Mouse (Mus musculus) thymus, postnatal 4 days (tissue): ENCODE results near the gene Kdm4b.

Experiments used
- DNase-seq: peaks from one replicate; pipeline ENCODE4 v3.0.0; 2021

Kdm4b gene

DNA sequence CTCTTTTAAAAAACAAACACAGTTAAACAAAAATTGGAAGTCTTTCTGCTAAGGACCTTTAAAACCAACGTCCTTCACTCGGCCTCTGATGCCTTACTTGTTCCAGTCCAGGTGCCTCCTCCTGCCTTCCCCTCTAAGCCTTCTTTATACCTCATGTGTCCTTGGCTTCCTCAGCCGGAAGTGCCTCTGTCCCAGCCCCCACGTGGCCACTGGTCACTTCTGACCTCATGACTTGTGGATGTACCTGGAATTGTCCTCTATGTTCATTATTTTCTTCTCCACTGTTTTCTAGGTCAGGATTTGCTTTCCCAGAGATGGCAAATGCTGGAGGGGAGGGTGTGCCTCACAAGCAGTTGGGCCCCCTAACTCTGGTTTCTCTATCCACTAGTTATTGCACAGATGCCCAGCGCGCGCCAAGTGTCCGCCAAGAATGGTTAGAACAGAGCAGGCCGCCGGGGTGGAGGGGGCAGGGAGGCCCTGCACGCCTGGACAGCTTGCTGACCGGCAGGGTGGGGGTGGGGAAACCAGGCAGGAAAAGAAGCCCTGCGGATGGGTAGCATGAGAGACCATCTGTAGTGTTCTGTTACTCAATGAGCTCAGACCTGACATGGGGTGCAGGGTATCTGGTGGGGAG lies 23.4 kb upstream of the Kdm4b start:
- DNase-seq, result peak; percentile 47

DNA sequence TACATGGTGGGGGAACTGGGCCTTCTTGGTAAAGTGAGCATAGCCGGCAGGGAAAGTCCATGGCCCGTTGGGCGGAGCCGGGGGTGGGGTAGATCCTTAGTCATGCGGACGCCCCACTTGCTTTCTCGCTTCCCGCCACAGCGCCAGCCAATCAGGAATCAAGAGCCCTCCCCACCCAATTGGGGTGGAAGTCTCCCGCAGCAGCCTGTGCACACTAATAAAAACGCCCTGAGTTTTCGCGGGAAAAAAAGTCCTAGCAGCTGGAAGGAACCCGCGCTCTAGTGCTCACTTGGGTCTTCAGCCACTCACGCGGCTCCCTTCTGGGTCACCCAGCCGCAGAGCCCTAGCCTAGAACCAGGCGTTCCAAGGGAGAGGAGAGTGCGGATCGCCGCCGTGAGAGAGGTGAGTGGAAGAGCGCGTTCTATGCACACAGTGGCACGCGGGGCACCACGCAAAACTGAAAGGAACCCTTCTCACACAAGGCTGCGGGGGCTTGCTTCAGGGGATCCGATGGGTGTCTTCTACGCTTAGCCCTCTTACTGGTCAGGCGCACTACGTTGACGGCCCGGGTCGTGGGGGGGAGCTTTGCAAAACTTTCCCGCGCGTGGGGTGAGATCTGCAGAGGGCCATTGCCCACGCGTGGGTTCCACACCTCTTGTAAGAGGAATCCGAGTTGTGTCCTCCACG lies 22.6 kb upstream of the Kdm4b start, which contains the start of gene Uhrf1:
TSS of gene Uhrf1 (plus strand) at position 162 of the 687 bp plus-strand sequence.
- DNase-seq, result peak; percentile 84

DNA sequence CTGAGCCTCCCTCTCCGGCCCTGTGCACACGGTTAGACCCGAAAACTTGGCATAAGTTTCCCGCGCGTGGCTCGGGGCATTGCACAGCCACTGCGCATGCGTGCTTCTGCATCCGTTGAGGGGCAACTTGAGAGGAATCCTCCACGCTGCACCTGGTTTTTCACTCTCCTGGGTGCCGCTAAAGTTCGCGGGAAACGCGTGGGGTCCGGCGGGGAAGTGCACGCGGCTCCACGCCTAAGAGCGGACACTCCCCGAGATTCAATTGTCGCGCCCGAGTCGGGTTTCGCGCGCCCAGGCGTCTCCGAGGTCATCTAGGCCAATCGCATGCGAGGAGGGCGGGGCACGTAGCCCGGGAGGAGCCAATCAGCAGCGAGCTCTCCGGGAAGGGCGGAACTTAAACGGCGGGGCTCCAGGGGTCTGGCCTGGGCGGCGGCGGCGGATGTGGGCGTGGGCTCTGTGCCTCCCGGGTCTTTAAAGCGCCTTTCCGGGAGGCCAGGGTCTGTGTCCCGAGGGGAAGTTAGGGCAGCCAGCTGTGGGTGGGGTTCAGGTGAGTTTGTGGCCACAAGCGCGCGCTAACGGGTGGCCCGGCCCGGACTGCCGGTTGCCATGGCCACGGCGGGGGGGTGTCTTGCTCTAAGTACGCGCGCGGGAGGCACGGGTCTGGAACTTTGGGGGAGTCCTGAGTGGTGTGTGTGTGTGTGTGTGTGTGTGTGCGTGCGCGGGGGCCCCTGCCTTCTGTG lies 21.8 kb upstream of the Kdm4b start:
- peak; percentile 98 for DNase-seq

DNA sequence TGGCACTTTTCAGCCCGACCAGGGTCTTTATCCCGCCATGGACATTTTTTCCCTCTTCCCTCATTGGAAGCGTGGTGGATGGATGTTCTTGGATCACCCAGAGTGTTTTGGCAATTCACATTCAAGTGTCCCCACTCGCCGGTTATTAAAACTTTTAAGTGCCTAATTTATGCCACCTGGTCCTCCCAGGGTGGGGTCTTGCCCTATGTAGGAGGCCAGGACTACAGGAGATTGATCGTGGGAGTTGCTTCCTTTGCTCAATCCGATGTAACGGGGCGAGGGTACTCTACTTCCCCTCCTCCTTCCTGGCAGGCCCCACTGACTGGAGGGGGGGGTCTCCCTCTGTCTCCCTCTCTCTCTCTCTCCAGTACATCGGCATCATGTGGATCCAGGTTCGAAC lies 21.1 kb upstream of the Kdm4b start:
- DNase-seq, result no peak

DNA sequence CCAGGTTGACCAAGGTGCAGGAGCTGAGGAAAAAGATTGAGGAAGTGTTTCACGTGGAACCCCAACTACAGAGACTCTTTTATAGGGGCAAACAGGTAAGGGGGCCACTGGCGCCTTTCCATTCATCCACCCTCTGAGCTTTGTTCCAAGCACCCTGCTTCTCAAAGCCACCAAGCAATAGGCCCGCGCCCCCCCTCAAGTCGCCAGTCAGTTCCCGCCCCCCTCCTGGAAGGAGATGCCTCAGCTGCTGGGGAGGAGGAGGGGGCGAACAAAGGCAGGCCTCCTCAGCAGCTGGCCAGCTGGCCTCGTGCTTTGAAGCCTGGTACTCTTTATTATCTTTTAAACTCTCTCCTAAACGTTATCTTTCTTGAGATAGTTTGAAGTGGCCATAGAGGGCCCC lies 20.7 kb upstream of the Kdm4b start:
- peak; percentile 56 for DNase-seq

DNA sequence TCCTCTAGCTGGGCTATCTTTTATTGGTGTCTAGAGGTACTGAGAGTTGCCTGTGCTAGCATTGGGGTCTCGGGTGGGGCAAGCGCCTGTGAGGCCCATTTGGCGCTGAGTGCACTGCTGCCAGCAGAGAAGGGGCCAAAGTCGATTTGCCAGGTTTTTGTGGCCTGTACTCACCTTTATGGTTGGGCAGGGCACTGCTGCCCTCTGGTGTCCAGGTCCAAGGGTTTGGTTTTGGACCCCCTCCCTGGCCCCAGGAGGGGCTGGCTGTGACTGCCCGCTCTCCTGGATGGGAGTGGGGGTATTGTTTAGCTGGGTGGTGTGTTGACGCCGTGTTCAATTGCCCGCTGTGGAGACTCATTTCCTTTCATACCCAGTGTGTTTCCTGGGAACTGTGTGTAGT lies 20.0 kb upstream of the Kdm4b start:
- DNase-seq, result peak; percentile 71

DNA sequence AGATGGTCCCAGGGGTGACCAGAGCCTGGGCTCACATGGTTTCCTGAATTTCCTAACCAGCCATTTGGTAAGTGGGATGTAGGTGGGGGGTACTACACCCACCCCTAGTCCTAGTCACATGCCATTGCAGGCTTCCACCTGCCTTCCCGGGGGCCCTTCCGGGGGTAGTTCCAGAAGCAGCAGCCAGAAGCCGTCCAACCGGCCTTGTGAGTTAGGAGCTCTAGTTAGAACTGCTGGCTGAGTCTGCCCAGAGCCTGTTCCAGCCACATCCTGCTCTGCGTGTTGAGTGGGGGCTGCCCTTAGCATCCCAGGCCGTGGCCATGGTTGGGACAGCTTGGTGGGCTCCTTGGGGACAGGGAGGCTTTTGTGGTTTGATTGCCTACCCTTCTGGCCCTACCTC lies 17.8 kb upstream of the Kdm4b start:
- DNase-seq, result peak; percentile 12

DNA sequence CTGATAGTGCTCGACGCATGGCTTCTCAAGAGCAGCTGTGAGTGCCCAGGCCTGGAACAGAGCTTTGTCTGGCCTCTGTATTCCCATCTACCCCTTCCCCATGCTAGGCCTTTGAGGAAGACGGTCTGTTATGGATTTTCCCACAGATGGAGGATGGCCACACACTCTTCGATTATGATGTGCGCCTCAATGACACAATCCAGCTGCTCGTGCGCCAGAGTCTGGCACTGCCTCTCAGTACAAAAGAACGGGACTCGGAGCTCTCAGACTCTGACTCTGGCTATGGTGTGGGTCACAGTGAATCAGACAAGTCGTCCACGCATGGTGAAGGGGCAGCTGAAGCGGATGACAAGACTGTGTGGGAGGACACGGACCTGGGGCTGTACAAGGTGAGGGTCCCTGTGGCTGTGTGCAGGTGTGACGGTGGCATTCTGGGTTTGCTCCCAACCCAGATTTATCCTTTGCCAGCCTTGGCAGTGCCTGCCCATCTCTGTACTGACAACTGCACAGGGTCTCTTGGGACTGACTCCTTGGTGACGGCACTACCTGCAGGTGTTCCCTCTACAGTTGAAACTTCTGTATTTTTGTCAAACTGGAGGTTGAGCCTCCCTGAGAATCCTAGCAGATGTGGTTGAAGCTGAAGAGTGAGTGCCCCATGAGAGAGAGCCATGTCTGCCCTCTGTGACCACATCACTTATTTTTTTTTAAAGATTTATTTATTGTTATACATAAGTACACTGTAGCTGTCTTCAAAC lies 16.5 kb upstream of the Kdm4b start:
- no peak for DNase-seq

DNA sequence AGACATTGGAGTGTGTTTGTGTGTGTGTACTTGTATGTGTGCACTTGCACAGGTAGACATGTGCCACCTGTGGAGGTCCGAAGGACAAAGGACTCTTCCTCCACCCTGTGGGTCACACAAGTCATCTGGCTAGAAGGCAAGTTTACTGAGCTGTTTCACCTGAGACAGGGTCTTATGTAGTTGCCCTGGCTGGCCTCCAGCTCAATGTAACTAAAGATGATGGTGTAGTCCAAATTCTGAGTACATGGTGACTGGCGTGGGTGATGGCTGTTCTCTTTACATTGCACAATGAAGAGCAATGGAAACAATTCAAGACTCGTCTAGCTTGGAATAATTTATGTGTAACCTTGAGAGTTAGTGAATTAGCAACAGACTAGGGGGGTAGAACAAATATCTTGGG lies 1.4 kb upstream of the Kdm4b start:
- DNase-seq, result no peak

DNA sequence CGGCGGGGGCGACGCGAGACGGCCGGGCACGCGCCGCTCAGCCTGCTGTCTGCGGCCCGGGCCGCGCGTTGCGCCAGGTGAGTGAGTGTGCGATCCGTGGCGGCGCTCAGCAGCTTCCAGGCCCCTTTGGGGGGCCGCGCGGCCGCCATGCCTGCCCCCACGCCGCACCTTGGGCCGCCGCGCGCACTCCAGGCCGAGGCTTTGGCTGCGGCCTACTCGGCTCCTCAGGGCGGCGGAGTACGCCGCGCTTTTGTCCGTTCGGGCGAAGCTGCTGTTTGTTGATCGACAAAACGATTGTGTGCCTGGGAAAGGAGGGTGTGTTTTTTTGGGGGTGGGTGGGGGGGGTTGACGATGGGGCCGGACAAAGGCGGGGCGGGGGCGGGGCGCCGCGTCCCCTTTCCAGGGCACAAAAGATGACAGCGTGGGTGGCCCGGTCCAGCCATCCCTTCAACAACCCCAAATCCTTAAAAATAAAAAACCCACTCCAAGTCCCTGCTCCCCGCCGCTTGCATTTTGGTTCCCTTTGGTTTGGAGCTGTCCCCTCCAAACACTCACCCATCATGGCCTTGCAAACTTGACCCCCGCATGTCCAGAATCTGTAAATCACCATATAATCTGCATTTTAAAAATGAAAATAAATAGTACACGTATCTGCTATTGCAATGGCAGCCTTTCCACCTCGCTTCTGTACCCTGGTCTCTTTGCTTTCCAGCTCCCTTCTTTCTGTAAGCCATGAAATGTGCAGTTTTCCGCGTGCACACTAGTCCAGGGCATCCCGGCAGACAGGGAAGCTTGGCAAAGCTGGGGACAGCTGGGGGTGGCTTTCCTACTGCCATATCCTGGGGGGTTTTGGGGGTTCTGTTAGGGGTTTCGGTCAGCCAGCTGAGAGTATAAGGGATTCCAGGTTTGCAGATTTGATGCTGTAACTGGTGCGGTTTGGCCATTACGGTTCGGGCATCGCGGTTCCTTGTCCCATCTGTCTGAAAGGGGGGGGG lies 588 bp downstream of the Kdm4b start:
- DNase-seq, result peak; percentile 20

DNA sequence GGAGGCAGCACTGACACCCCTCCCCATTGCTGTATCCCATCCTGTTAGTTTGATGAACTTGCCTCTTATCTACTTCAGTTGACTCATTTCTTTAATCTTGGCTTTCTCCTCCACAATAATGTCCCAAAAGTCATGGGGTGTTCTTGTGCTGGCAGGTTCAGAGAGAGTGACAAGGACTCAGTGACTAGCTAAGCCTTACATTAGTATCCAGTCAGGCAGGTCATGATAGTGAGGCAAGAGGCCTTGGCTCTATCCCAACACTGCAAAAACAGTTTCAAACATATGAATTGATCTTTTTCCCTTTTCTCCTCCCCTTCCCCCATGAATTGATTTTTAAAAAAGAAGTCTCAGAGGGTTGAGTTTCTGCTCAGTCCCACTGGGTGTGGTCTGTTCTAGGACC lies 3.4 kb downstream of the Kdm4b start:
- DNase-seq, result no peak

DNA sequence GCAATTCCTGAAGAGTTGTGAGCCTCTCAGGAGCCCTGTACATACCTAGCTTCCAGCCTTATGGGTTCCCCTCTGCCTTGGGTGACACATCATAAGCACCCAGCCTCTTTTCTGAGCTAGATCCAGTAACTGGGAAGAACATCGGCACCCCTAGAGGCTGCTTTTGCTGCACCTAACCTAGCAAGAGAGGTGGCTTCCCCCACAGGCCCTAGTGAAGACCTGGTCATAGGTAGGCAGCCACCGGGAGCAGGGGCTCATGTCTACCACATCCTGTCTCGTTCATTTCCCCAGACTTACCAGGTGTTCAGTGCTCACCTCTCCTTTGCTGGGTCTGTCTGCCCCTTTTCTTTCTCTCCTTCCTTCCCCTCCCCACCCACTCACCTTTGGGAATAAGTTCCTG lies 4.5 kb downstream of the Kdm4b start:
- peak; percentile 66 for DNase-seq

DNA sequence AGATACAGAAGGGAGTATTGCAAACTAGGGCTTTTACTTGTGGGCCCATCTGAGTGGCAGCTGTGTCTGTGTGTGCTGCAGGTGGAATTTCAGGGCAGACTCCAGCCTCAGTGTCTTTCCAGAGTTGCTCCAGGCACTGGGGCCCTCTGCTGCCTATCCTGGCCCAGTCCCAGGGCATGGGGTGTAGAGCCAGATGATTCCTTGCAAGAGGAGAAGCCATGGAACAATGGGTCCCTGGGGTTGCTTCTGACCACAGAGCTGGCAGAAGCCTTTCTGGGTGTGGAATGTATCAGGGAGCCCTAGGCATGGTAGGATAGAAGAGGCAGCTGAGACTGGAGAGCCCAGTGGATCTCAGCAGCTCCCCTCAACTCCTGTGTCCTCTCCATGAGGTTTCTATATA lies 5.4 kb downstream of the Kdm4b start:
- no peak for DNase-seq

DNA sequence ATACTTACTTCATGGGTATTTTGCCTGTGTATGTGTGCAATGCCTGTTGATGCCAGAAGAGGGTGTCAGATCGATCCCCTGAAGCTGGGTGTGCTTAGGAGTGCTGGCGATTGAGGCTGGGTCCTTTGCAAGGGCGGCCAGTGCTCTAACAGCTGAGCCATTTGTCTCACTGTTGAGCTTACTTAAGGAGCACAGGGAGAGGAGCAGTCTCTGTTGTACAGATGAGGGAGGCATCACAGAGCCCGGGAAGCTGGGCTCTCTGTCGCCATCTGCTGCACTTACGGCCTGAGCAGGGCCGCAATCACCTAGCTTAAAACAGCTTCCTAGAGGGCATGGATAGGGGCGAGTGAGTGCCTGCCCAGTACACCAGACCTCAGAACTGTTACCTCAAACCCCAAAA lies 7.1 kb downstream of the Kdm4b start:
- peak; percentile 67 for DNase-seq

DNA sequence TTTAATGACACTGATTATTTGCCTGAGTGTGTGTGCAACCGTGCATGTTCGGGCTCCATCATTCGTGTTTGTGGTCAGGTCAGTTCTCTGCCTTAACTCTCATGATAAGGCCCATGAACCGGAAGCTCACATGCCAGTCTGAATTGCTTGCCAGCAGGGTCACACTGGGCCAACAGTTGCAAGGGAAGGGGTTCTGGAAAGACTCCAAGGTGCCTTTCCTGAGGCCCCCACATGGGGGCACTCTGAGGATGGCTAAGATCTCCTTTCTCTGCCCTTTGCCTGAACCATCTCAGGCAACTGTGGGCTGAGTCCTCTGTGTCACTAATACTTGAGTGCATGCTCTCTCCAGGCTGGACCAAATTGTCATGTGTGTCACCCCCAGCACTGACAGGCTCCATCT lies 11.3 kb downstream of the Kdm4b start:
- peak; percentile 78 for DNase-seq

DNA sequence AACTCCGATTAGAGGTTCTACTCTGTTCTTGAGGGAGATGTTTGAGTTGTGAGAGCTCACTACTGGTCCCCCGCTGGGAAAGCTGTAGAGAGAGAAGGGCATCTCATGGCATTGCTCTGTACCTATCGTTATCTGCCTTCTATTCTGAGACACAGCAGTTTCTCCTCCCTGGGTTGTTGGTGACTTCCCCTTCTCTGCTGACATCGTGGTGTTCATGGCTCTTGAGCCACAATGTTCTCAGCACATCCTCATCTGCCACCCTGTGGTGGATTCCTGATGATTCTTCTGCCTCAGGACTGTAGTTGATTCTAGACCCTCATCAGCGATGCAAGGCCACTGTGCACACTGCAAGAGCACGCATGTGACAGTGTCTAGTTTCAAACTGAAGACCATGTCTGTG lies 11.9 kb downstream of the Kdm4b start:
- no peak for DNase-seq

DNA sequence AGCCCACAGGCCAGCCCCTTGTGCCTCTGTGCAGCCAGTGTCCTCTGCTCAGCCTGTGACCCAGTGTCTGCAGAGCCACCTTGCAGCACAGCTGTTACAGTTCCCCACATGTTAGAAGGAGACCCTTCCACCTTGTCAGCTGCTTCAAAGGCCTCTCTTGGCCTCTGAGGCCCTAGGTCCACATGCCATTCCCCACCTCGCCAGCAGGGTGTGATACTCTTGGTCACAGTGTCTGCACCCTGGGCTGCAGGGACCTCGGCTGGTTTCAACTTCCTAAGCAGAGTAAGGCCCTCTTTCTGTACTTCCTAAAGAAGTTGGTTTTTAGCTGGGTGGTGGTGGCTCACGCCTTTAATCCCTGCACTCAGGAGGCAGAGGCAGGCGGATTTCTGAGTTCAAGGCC lies 13.0 kb downstream of the Kdm4b start:
- DNase-seq, result peak; percentile 87

DNA sequence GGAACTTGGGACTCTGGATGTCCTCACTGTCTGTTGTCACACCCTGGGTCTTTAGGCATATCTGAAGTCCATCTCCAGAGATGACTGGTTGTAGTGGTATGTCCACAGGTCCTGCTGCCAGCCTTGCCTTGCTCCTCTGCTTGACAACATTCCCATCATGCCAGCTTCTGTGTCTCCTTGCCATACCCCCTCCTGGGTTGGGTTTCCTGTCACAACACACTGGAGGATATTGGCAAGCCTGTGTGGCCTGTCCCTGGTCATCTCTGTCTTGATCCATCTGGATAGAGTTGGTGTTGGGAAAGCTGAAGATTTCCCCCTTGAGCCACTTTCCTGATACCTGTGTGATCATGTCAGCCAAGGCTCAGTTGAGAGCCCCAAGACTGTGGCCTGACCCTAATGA lies 14.9 kb downstream of the Kdm4b start:
- DNase-seq, result no peak

DNA sequence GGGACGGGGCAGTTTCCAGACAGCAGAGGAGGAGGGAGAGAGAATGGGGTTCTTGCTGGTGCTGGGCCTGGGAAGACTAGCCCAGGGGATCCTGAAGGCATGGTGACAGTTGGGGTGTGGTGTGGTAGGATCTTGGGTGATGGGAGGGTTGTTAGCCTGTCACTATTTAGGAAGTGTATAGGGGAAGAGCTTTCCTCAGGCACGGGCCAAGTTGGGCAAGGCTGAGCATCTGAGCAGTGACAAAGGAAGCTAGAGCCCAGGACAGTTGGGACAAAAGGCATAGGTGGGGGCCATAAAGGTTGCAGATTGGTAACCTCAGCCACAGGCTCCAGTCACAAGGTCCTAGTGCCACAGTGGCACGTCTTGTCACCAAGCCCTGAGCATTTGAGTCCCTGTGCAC lies 17.6 kb downstream of the Kdm4b start:
- no peak for DNase-seq

DNA sequence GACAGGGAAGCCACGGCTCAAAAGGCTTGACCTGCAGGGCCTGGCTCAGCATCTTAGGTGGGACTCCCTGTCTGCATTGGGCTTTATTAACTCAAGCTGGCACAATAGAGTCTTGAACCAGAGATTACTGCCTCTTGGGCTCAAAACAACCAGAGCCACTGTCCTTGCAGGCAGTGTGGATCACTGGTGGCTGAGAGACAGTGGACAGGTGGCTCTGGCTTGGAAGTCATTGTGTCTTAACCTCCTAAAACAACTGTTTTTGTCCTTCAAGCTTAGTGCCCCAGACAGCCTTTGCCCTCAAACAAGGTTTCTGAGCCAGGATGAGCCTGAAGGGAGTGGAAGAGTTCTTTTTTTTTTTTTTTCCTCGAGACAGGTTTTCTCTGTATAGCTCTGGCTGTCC lies 19.5 kb downstream of the Kdm4b start:
- no peak for DNase-seq

DNA sequence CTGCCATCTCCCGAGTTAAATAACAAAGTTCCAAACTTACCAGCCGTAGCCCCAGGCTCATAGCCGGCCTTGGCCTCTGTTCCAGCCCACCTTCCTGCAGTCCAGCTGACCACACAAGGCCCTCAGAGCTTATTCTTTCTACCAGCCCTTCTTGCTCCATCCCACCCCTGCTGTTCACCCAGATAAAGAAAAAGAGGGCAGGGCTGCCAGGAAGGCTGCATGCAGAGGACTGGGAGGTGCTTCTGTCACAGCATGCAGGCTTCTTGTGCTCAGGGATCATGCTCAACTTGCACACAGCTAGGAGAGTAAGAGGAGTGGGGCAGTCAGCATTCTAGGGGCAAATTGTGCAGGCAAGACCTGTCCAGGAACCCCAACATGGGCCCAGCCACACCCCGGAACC lies 22.3 kb downstream of the Kdm4b start:
- no peak for DNase-seq

DNA sequence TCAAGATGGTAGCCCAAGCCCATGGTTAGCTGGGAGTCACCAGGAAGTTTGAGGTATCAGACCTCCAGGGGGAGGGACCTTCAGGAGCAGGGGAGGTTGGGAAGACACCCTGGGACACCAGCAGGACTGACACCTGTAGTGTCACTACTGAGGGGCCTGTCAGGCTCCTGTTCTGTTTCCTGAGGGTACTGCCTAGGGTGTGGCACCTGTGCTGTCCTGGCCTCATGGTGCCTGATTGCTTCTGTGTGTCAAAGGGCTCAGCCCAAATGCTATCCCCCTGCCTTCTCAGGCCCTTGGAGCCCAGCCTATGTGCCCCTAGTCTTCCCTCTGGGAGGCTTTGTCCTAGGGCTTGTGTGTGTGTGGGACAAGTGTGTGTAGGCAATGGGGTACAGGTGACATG lies 22.7 kb downstream of the Kdm4b start:
- DNase-seq, result no peak
